ENCODE assay signal across 1 mouse cellular context in genomic region chr5:130141138-130141537, GRCm38 (mm10).
TF ChIP-seq lines count a peak whose summit lies in the region.

No protein-coding gene starts in this region.

TF ChIP-seq in CH12.LX, 34 proteins besides CTCF, POLR2A, EP300 and RAD21 (continued from another document):
- TF ChIP-seq IRF4 (IDR thresholded peaks at IDR 0.05; ENCODE audit: low read depth, low read length) = peak; percentile 8; the same call in 1 of the 2 replicates
